Mouse (Mus musculus): ENCODE results near the gene Polr1c.

DNA sequence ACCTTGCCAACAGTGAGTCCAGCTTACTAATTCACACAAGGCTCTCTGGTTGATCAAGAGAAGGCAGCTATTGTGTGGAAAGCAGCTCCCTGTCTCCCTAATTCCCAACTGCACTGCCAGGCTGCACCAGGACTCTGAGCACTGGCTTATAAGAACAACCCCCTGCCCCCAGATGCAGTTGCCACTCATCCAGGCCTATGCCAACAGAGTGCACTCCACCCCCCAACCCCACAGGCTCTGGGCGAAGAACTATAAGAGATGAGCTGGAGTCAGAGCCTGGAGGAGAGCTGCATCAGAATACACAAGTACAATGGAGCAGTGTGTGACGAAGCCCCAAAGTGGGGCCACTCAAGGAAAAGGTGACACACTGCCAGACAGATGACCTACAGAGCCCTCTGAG, 24.2 kb upstream of the Polr1c start:
- TF ChIP-seq CTCF (IDR thresholded peaks at IDR 0.05; ENCODE audit: low read depth) = no peak
- no peak for TF ChIP-seq EP300 (IDR thresholded peaks at IDR 0.05; ENCODE audit: low read depth)
